In genomic region chr11:106254767-106255166, GRCm38 (mm10) we compare ENCODE assay signal across 8 mouse cellular contexts. TPM values are rescaled to one million over a fixed set of nuclear protein-coding genes. Genes with fewer than 3 reads are reported as not detected.
DNase-seq lines count a peak whose midpoint lies in the region; ATAC-seq and TF ChIP-seq lines count a peak whose summit lies in the region.

No protein-coding gene starts in this region.

- H3K4me3 ChIP-seq in heart, embryonic 11.5 days (ENCODE audit: low read depth, low read length), result peak overlapping the region; percentile 77
- H3K4me3 ChIP-seq in ES-Bruce4 (ENCODE audit: low read depth, low read length) (peak overlapping the region; percentile 91), macrophage (ENCODE audit: inconsistent target) (peak overlapping the region; percentile 95)
- peak overlapping the region; percentile 73 for H3K4me3 ChIP-seq in forebrain, postnatal 0 days (ENCODE audit: low read depth, low read length)

- no peak for ATAC-seq in heart, embryonic 11.5 days (replicated peaks; ENCODE audit: insufficient number of reproducible peaks, low FRiP score, low TSS enrichment)
- no peak for ATAC-seq in forebrain, postnatal 0 days

- 20% methylated on average over 2 of the region's 2 CpGs for WGBS in heart, embryonic 11.5 days (ENCODE audit: insufficient replicate concordance)
- WGBS in forebrain, postnatal 0 days, result 21% methylated on average over 2 of the region's 2 CpGs
- WGBS in macrophage (ENCODE audit: missing documents), result 28% methylated on average over 2 of the region's 2 CpGs

- TF ChIP-seq CTCF in ES-Bruce4 (IDR thresholded peaks at IDR 0.05; ENCODE audit: low read depth, low read length), result no peak
- TF ChIP-seq CTCF in forebrain, postnatal 0 days (IDR thresholded peaks at IDR 0.05; ENCODE audit: low read depth), result no peak

- H3K9ac ChIP-seq in heart, embryonic 11.5 days (ENCODE audit: low read depth, low read length), result peak overlapping the region; percentile 89
- peak overlapping the region; percentile 78 for H3K9ac ChIP-seq in ES-Bruce4 (ENCODE audit: low read depth, poor library complexity, severe bottlenecking)
- peak overlapping the region; percentile 84 for H3K9ac ChIP-seq in forebrain, postnatal 0 days

- peaks cover 55% of the 10 kb centered on the region for H3K79me2 ChIP-seq in macrophage (ENCODE audit: inconsistent target)

- H3K27me3 ChIP-seq in heart, embryonic 11.5 days (ENCODE audit: control insufficient read depth, insufficient read depth, low read length), result no peaks in the 10 kb centered on the region
- no peaks in the 10 kb centered on the region for H3K27me3 ChIP-seq in ES-Bruce4 (ENCODE audit: control insufficient read depth, insufficient read depth, low read length, poor library complexity, severe bottlenecking)
- no peaks in the 10 kb centered on the region for H3K27me3 ChIP-seq in forebrain, postnatal 0 days (ENCODE audit: insufficient read depth, low read length)

- H3K4me1 ChIP-seq in heart, embryonic 11.5 days (ENCODE audit: control insufficient read depth, insufficient read depth, low read length), result peaks cover 18% of the 10 kb centered on the region
- no peaks in the 10 kb centered on the region for H3K4me1 ChIP-seq in ES-Bruce4 (ENCODE audit: control insufficient read depth, insufficient read depth, low read length)
- H3K4me1 ChIP-seq in forebrain, postnatal 0 days (ENCODE audit: insufficient read depth), result 0 out of 2 replicates have a peak, but pooled peaks cover 4% of the 10 kb centered on the region

- H3K4me2 ChIP-seq in heart, embryonic 11.5 days, result peak overlapping the region; percentile 91
- peak overlapping the region; percentile 94 for H3K4me2 ChIP-seq in forebrain, postnatal 0 days (ENCODE audit: low read depth)

- no peak for TF ChIP-seq EP300 in ES-Bruce4 (IDR thresholded peaks at IDR 0.05; ENCODE audit: insufficient read depth, low read depth, low read length)

- DNase-seq in heart, postnatal 4 days, result no peak
- DNase-seq in forebrain, postnatal 0 days, result no peak
- no peak for DNase-seq in yolk sac, embryonic 10.5 days (ENCODE audit: low spot score)
- no peak for DNase-seq in c-Kit-positive CD71-positive TER-119-positive erythroid progenitor cells, embryonic 14.5 days (ENCODE audit: low spot score)
- no peak for DNase-seq in testis, postnatal 10 days (ENCODE audit: low spot score)

- H3K9me3 ChIP-seq in heart, embryonic 11.5 days (replicated peaks; ENCODE audit: control insufficient read depth, low read length), result no peaks in the 10 kb centered on the region
- no peaks in the 10 kb centered on the region for H3K9me3 ChIP-seq in ES-Bruce4 (replicated peaks; ENCODE audit: control insufficient read depth, insufficient read depth, low read length, poor library complexity, severe bottlenecking)
- H3K9me3 ChIP-seq in forebrain, postnatal 0 days (ENCODE audit: low read length), result no peaks in the 10 kb centered on the region

- peaks cover 41% of the 10 kb centered on the region for H3K36me3 ChIP-seq in heart, embryonic 11.5 days (ENCODE audit: control insufficient read depth, insufficient read depth, low read length)
- peaks cover 59% of the 10 kb centered on the region for H3K36me3 ChIP-seq in ES-Bruce4 (ENCODE audit: control insufficient read depth, insufficient read depth, low read length, poor library complexity, severe bottlenecking)
- H3K36me3 ChIP-seq in forebrain, postnatal 0 days (ENCODE audit: insufficient read depth), result peaks cover 54% of the 10 kb centered on the region
- H3K36me3 ChIP-seq in macrophage (ENCODE audit: inconsistent target), result peaks cover 44% of the 10 kb centered on the region

- TF ChIP-seq POLR2A in ES-Bruce4 (IDR thresholded peaks at IDR 0.05; ENCODE audit: insufficient read depth, low read length), result no peak

- H3K27ac ChIP-seq in heart, embryonic 11.5 days (ENCODE audit: low read depth, low read length), result no peak overlapping the region
- no peak overlapping the region for H3K27ac ChIP-seq in ES-Bruce4 (ENCODE audit: insufficient read depth, low read length)
- 0 out of 2 replicates have a peak overlapping the region, but pooled peaks have one; percentile 9 for H3K27ac ChIP-seq in forebrain, postnatal 0 days (ENCODE audit: low read depth, low read length)
- H3K27ac ChIP-seq in macrophage, result peak overlapping the region; percentile 82

RNA-seq across cellular contexts. Expression of gene Ftsj3, which starts 1.1 kb away (rescaled TPM):
- polyA plus RNA-seq in heart, embryonic 11.5 days (2014; fragmentation: Nextera tagmentation; extraction: Ambion mirVana), result 45.2 and 46.7 TPM in 2 replicates
- 10 to 100 TPM; 28.4 to 29.8 TPM for total RNA-seq in heart, postnatal 4 days (2021)
- polyA plus RNA-seq in ES-Bruce4 (2011; ENCODE audit: insufficient read depth, insufficient read length, low read depth, missing spikeins), result 139 and 156 TPM in 2 replicates
- total RNA-seq in forebrain, postnatal 0 days (2014; rRNA removed), result 40.2 and 62.7 TPM in 2 replicates
- polyA plus RNA-seq in forebrain, postnatal 0 days (2015; fragmentation: Nextera tagmentation; extraction: Ambion mirVana), result 29.0 and 29.7 TPM in 2 replicates
- total RNA-seq in macrophage (2018; cell fraction: chromatin; rRNA removed), result 10 to 100 TPM; 12.5 to 98.5 (median 42.7) TPM
- 10 to 100 TPM; 16.7 to 29.2 (median 23.6) TPM for total RNA-seq in macrophage (2018; cell fraction: cytosol; rRNA removed)
- total RNA-seq in macrophage (2018; cell fraction: nucleus; rRNA removed), result 10 to 100 TPM; 12.8 to 74.4 (median 20.4) TPM
- 20.8 to 53.8 TPM (median 38.8 TPM) in 3 replicates for polyA plus RNA-seq in macrophage (2018)

RNA-seq across cellular contexts. Expression of gene Psmc5, which starts 1.2 kb away (rescaled TPM):
- 280 and 294 TPM in 2 replicates for polyA plus RNA-seq in heart, embryonic 11.5 days (2014; fragmentation: Nextera tagmentation; extraction: Ambion mirVana)
- 100 to 1,000 TPM; 112 TPM for total RNA-seq in heart, postnatal 4 days (2021)
- polyA plus RNA-seq in ES-Bruce4 (2011; ENCODE audit: insufficient read depth, insufficient read length, low read depth, missing spikeins), result 170 and 188 TPM in 2 replicates
- total RNA-seq in forebrain, postnatal 0 days (2014; rRNA removed), result 108 and 114 TPM in 2 replicates
- polyA plus RNA-seq in forebrain, postnatal 0 days (2015; fragmentation: Nextera tagmentation; extraction: Ambion mirVana), result 258 and 270 TPM in 2 replicates
- total RNA-seq in macrophage (2018; cell fraction: chromatin; rRNA removed), result 10 to 100 TPM in 25 of 26 experiments, 1 to 10 TPM in 1; 8.8 to 57.4 (median 35.8) TPM
- total RNA-seq in macrophage (2018; cell fraction: cytosol; rRNA removed), result 100 to 1,000 TPM in 15 of 26 experiments, 10 to 100 TPM in 11; 79.1 to 159 (median 115) TPM
- 10 to 100 TPM; 25.2 to 96.9 (median 53.1) TPM for total RNA-seq in macrophage (2018; cell fraction: nucleus; rRNA removed)
- 96.6 to 162 TPM (median 102 TPM) in 3 replicates for polyA plus RNA-seq in macrophage (2018)

RNA-seq across cellular contexts. Expression of gene Smarcd2, which starts 18.0 kb away (rescaled TPM):
- 22.4 and 25.9 TPM in 2 replicates for polyA plus RNA-seq in heart, embryonic 11.5 days (2014; fragmentation: Nextera tagmentation; extraction: Ambion mirVana)
- total RNA-seq in heart, postnatal 4 days (2021), result 10 to 100 TPM; 20.2 to 20.3 TPM
- 75.6 and 78.1 TPM in 2 replicates for polyA plus RNA-seq in ES-Bruce4 (2011; ENCODE audit: insufficient read depth, insufficient read length, low read depth, missing spikeins)
- total RNA-seq in forebrain, postnatal 0 days (2014; rRNA removed), result 16.9 and 20.0 TPM in 2 replicates
- 8.5 and 9.5 TPM in 2 replicates for polyA plus RNA-seq in forebrain, postnatal 0 days (2015; fragmentation: Nextera tagmentation; extraction: Ambion mirVana)
- total RNA-seq in macrophage (2018; cell fraction: chromatin; rRNA removed), result 100 to 1,000 TPM in 2 of 26 experiments, 10 to 100 TPM in 24; 21.1 to 111 (median 69.1) TPM
- total RNA-seq in macrophage (2018; cell fraction: cytosol; rRNA removed), result 10 to 100 TPM; 34.4 to 60.6 (median 49.7) TPM
- total RNA-seq in macrophage (2018; cell fraction: nucleus; rRNA removed), result 10 to 100 TPM; 25.8 to 73.3 (median 46.0) TPM
- 54.1 to 59.1 TPM (median 55.6 TPM) in 3 replicates for polyA plus RNA-seq in macrophage (2018)

RNA-seq across cellular contexts. Expression of gene Tcam1, which starts 21.7 kb away (rescaled TPM):
- 0.13 and 0.15 TPM in 2 replicates for polyA plus RNA-seq in heart, embryonic 11.5 days (2014; fragmentation: Nextera tagmentation; extraction: Ambion mirVana)
- total RNA-seq in heart, postnatal 4 days (2021), result not detected
- polyA plus RNA-seq in ES-Bruce4 (2011; ENCODE audit: insufficient read depth, insufficient read length, low read depth, missing spikeins), result 0.44 and 0.45 TPM in 2 replicates
- 0.23 and 0.38 TPM in 2 replicates for total RNA-seq in forebrain, postnatal 0 days (2014; rRNA removed)
- polyA plus RNA-seq in forebrain, postnatal 0 days (2015; fragmentation: Nextera tagmentation; extraction: Ambion mirVana), result 0.18 and 0.23 TPM in 2 replicates
- under 1 TPM in 5 of 26 experiments, not detected in 21; 0.17 to 0.47 (median 0.22) TPM for total RNA-seq in macrophage (2018; cell fraction: chromatin; rRNA removed)
- total RNA-seq in macrophage (2018; cell fraction: cytosol; rRNA removed), result under 1 TPM in 21 of 26 experiments, not detected in 5; 0.03 to 0.19 (median 0.06) TPM
- total RNA-seq in macrophage (2018; cell fraction: nucleus; rRNA removed), result under 1 TPM in 9 of 26 experiments, not detected in 17; 0.15 to 0.44 (median 0.21) TPM
- polyA plus RNA-seq in macrophage (2018), result 0.10 to 0.28 TPM (median 0.15 TPM) in 3 replicates

RNA-seq across cellular contexts. Expression of gene Ddx42, which starts 38.0 kb away (rescaled TPM):
- 45.3 and 58.3 TPM in 2 replicates for polyA plus RNA-seq in heart, embryonic 11.5 days (2014; fragmentation: Nextera tagmentation; extraction: Ambion mirVana)
- 10 to 100 TPM; 42.8 to 44.2 TPM for total RNA-seq in heart, postnatal 4 days (2021)
- 73.2 and 75.4 TPM in 2 replicates for polyA plus RNA-seq in ES-Bruce4 (2011; ENCODE audit: insufficient read depth, insufficient read length, low read depth, missing spikeins)
- total RNA-seq in forebrain, postnatal 0 days (2014; rRNA removed), result 58.8 and 76.3 TPM in 2 replicates
- 49.5 and 62.2 TPM in 2 replicates for polyA plus RNA-seq in forebrain, postnatal 0 days (2015; fragmentation: Nextera tagmentation; extraction: Ambion mirVana)
- 100 to 1,000 TPM in 12 of 26 experiments, 10 to 100 TPM in 14; 64.6 to 125 (median 96.0) TPM for total RNA-seq in macrophage (2018; cell fraction: chromatin; rRNA removed)
- 10 to 100 TPM; 36.8 to 55.2 (median 45.6) TPM for total RNA-seq in macrophage (2018; cell fraction: cytosol; rRNA removed)
- 100 to 1,000 TPM in 2 of 26 experiments, 10 to 100 TPM in 24; 50.1 to 107 (median 73.8) TPM for total RNA-seq in macrophage (2018; cell fraction: nucleus; rRNA removed)
- 37.1 to 61.7 TPM (median 46.9 TPM) in 3 replicates for polyA plus RNA-seq in macrophage (2018)

Comparison
In these comparisons a context has a peak if more than half of its experiments do, and no peak if none do; other contexts are left out.
1. H3K27ac ChIP-seq: peak in forebrain, postnatal 0 days (single experiment) and macrophage (single experiment); none in heart, embryonic 11.5 days (single experiment) and ES-Bruce4 (single experiment).
2. Peak in every context shown above with its lines, with median percentiles within 50 percentile points of each other: H3K4me3 ChIP-seq and H3K9ac ChIP-seq.